Mouse (Mus musculus) MEL (cell line): ENCODE measurements around the gene Acat2.

Experiments
- GATA1 ChIP-seq: IDR thresholded peaks from 2 replicates; pipeline ENCODE4 v1.6.1; 2011; ENCODE audit warnings: low read depth, low read length, improper control_type of control experiment
- ZKSCAN1 ChIP-seq: IDR thresholded peaks from 2 replicates; pipeline ENCODE4 v1.6.1; 2012; ENCODE audit warnings: low read depth, mild to moderate bottlenecking, inconsistent platforms, low read length, improper control_type of control experiment, moderate library complexity

- no peak for TF ChIP-seq ZKSCAN1
- no peak for TF ChIP-seq GATA1
Measured at GRCm38 (mm10) chr17:12921073-12921472, 39.5 kb downstream of the Acat2 start.
